Mouse (Mus musculus) liver, embryonic 11.5 days (tissue): ENCODE results near the gene Src. TPM values are rescaled to one million over a fixed set of nuclear protein-coding genes. Genes with fewer than 3 reads are reported as not detected.

Experiments
- ATAC-seq: fragments of 200-750 bp; cut with Nextera tagmentation; replicated peaks from 2 replicates; pipeline ENCODE4 v1.8.0; 2017; ENCODE audit warnings: moderate number of reproducible peaks, mild to moderate bottlenecking, moderate TSS enrichment, moderate library complexity; ENCODE audit not compliant: low FRiP score
- DNase-seq: peaks from one replicate; pipeline ENCODE4 v3.0.0-alpha.2; 2017; ENCODE audit warnings: low spot score
- H3K27ac ChIP-seq: fragments of 300-500 bp; sonication (generic); 2 replicates; pipeline ENCODE4 v1.5.1; 2014; ENCODE audit warnings: mild to moderate bottlenecking, low read depth, low read length, control low read depth
- H3K27me3 ChIP-seq: fragments of 300-500 bp; sonication (generic); replicated peaks from 2 replicates; pipeline ENCODE4 v1.6.1; 2014; ENCODE audit warnings: low read length, mixed read lengths; ENCODE audit not compliant: control insufficient read depth, insufficient read depth
- H3K36me3 ChIP-seq: fragments of 300-500 bp; sonication (generic); 2 replicates; pipeline ENCODE4 v1.6.1; 2014; ENCODE audit warnings: mild to moderate bottlenecking, low read length, moderate library complexity, mixed read lengths; ENCODE audit not compliant: control insufficient read depth, insufficient read depth
- H3K4me1 ChIP-seq: fragments of 300-500 bp; sonication (generic); replicated peaks from 2 replicates; pipeline ENCODE4 v1.6.1; 2014; ENCODE audit warnings: low read length, mixed read lengths; ENCODE audit not compliant: control insufficient read depth, insufficient read depth
- H3K4me2 ChIP-seq: fragments of 300-500 bp; sonication (generic); 2 replicates; pipeline ENCODE4 v1.6.1; 2014; ENCODE audit warnings: mild to moderate bottlenecking, control low read depth, moderate library complexity
- H3K4me3 ChIP-seq: fragments of 300-500 bp; sonication (generic); 2 replicates; pipeline ENCODE4 v1.5.1; 2014; ENCODE audit warnings: low read depth, low read length, control low read depth
- H3K9ac ChIP-seq: fragments of 300-500 bp; sonication (generic); 2 replicates; pipeline ENCODE4 v1.6.1; 2014; ENCODE audit warnings: low read depth, low read length, control low read depth
- H3K9me3 ChIP-seq: fragments of 300-500 bp; sonication (generic); 2 replicates; pipeline ENCODE4 v1.6.1; 2016; ENCODE audit warnings: low read length, inconsistent platforms, mixed read lengths; ENCODE audit not compliant: control insufficient read depth
- WGBS: fragments of 180-500 bp; shearing (Covaris S2); extraction: QIAGEN DNeasy Blood & Tissue Kit; methylation state at CpG from one replicate; pipeline ENCODE4 v1.1.7; 2014; 5-methylcytosine and 5-hydroxymethylcytosine counted together
- polyA plus RNA-seq: library from polyadenylated mRNA; unstranded; fragments of >200 nt; fragmentation: Nextera tagmentation; extraction: Ambion mirVana; gene quantifications from 2 replicates; pipeline ENCODE4 v1.2.1, GENCODE M21; 2014

Src gene
- polyA plus RNA-seq, 1 experiment from 2014 or later: 4.4 TPM

DNA sequence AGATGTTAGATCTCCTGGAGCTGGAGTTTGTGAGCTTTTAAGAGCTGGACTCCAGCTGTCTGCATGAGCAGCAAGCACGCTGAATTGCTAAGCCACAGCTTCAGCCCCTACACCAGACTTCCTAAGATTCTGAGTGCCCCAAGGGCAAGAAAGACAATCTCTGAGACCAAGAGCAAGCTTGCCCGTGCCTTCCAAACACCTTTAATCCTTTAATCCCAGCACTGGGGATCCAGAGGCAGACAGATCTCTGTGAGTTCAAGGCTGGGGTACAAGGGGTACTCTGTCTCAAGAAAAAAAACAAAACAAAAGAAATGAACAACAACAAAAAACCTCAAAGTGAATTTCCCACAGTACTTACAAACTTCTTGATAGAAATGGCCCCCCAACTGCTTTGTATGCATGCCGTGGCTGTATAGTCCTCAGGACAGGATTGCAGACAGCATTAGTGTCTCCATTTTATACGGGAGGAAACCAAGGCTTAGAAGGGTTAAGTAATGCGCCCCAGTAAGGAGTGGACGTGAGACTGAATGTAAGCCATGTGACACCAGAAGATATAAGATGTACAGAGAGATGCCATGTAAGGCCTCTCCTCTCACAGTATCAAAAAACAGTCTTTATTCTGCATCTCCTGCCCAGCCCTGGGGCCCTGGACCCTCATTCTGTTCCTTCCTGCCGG, 68.9 kb downstream of the Src start:
- no peak overlapping the region for H3K4me3 ChIP-seq
- no peaks in the 10 kb centered on the region for H3K9me3 ChIP-seq
- no peaks in the 10 kb centered on the region for H3K36me3 ChIP-seq

DNA sequence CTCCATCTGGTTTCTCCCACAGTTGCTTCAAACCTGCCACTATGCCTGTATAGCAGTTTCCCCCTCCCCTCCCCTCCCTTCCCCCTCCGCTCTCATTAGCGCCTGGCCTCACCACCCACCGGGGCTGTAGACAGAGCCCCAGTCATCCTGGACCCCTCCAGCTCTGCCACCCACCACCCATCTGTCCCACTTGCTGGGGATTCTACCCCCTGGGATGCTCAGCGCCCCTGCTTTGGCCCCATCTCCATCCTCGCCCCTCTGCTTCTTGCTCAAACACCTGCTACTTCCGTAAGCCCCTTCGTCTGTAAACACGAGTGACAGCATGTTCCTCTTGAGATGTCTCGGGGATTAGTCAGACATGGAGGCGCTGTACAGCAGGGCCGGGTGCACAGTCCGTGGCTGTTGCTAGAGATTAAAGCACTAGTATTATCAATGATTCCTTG, 69.5 kb downstream of the Src start:
- Histone ChIP-seq H3K27me3 (no peaks in the 10 kb centered on the region), H3K4me1 (no peaks in the 10 kb centered on the region), H3K4me2 (no peak overlapping the region), H3K27ac (no peak overlapping the region), H3K9me3 (no peaks in the 10 kb centered on the region), H3K9ac (no peak overlapping the region), H3K36me3 (no peaks in the 10 kb centered on the region), H3K4me3 (no peak overlapping the region)
- ATAC-seq (no peak), DNase-seq (no peak)
- WGBS: 48% methylated on average over 12 of the region's 12 CpGs

More for the DNA sequence above, 68.9 kb downstream of the Src start:
- 65% methylated on average over 7 of the region's 7 CpGs for WGBS
- no peaks in the 10 kb centered on the region for H3K4me1 ChIP-seq
- H3K27ac ChIP-seq: no peak overlapping the region
- no peak overlapping the region for H3K4me2 ChIP-seq
- H3K27me3 ChIP-seq: no peaks in the 10 kb centered on the region
- ATAC-seq (no peak), DNase-seq (no peak)
- no peak overlapping the region for H3K9ac ChIP-seq

DNA sequence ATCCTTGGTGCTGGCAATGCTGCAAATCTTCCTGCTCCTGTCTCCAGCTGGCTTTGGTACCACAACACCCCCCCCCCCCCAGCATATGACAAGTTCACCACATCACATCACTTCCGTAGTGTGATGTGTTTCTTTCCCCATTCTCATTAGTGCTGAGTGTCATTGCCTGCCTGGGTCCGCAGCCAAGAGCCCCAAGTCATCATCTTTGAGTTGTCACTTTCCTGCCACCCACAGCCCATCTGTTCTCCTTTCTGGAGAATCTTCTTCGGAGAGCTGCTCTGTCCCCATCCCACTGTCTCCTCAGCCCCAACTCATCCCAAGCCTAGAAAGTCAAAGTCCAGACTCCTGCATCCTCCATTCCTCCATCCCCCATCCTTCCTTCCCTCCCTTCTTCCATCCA, 75.0 kb downstream of the Src start:
- Histone ChIP-seq H3K9me3 (no peaks in the 10 kb centered on the region), H3K4me2 (no peak overlapping the region), H3K4me1 (no peaks in the 10 kb centered on the region), H3K4me3 (no peak overlapping the region), H3K27me3 (no peaks in the 10 kb centered on the region), H3K27ac (no peak overlapping the region), H3K9ac (no peak overlapping the region), H3K36me3 (no peaks in the 10 kb centered on the region)
- DNase-seq (no peak), ATAC-seq (no peak)
- 82% methylated on average over 3 of the region's 3 CpGs for WGBS

DNA sequence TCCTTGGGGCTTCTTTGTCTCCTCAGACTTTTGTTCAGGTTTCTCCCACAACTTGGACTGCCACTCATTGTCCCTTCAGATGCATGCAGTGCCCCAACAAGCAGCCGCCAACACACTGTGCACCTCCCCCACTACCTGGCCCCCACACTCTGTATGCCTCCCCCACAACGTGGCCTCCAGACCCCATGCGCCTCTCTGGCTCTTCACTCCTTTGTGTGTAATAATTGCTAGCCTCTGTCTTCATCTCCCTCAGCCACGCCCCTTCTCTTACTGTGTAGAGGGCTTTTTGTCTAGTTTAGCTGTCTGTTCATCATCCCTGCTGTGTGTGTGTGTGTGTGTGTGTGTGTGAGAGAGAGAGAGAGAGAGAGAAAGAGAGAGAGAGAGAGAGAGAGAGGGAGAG, 80.3 kb downstream of the Src start:
- Histone ChIP-seq H3K27me3 (no peaks in the 10 kb centered on the region), H3K4me1 (no peaks in the 10 kb centered on the region), H3K9me3 (no peaks in the 10 kb centered on the region), H3K27ac (no peak overlapping the region), H3K9ac (no peak overlapping the region), H3K4me2 (no peak overlapping the region), H3K4me3 (no peak overlapping the region), H3K36me3 (no peaks in the 10 kb centered on the region)
- DNase-seq (no peak), ATAC-seq (no peak)
- 58% methylated on average over 4 of the region's 4 CpGs for WGBS

DNA sequence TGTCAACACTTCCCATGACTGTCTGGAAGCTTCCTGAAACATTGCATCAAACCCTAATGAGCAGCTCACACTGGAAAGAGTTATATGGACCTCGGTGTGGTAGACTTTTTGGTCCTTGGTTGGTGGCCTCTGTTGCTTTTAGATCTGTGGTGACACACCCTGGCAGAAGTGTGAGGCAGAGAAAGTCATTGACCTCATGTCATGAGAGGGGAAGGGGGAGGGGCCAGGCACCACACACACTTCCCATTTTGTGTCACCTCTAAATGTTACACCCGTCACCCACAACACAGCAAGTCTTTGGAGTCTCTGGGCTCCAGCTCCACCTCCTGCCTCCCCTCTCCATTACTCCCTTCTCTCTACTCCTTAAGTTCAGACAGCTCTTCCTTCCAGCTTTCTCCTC, 82.1 kb downstream of the Src start:
- Histone ChIP-seq H3K36me3 (no peaks in the 10 kb centered on the region), H3K4me2 (no peak overlapping the region), H3K9me3 (no peaks in the 10 kb centered on the region), H3K27ac (no peak overlapping the region), H3K9ac (no peak overlapping the region), H3K27me3 (no peaks in the 10 kb centered on the region), H3K4me3 (no peak overlapping the region), H3K4me1 (no peaks in the 10 kb centered on the region)
- 37% methylated on average over 2 of the region's 2 CpGs for WGBS
- no peak for DNase-seq
- ATAC-seq: no peak

DNA sequence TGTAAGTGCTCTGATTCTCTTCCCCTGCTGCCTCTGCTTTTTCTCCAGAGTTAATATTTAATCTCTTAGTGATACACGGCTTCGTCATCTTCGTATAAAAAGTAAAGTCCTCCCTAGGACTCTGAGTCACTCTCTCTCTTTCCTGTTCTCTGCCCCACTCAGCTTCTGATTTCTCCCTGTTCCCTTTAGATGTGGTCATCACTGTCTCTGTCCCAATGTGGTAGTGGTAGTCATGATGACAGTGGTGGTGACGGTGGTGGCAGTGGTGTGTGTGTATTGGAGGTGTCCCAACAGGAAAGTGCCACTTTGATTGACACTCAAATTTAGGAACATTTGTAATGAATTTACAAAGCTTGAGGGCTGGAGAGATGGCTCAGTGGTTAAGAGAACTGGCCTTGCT, 83.1 kb downstream of the Src start:
- Histone ChIP-seq H3K9ac (no peak overlapping the region), H3K36me3 (no peaks in the 10 kb centered on the region), H3K4me3 (no peak overlapping the region), H3K27ac (no peak overlapping the region), H3K27me3 (no peaks in the 10 kb centered on the region), H3K9me3 (no peaks in the 10 kb centered on the region), H3K4me2 (no peak overlapping the region), H3K4me1 (no peaks in the 10 kb centered on the region)
- DNase-seq (no peak), ATAC-seq (no peak)
- 64% methylated on average over 4 of the region's 4 CpGs for WGBS

DNA sequence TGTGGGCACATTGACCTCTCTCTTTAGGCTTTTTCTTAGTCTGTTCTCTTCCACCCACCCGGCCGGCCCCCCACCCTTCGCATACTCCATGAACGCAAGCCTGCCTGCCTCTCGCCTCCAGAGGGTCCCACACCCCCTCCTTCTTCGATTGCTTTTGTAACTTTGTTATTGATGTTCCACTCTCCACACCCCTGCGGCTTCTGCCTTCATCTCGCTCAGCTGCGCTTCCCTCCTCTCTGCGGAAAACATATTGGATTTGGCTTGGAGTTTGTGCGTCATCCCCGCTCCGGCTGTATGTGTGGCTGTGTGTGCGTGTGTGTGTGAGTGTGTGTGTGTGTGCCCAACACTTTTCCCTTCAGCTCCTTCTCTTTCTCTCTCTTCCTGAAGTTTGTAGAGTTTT, 88.5 kb downstream of the Src start:
- Histone ChIP-seq H3K4me2 (no peak overlapping the region; the same call in 1 of the 2 replicates), H3K4me3 (no peak overlapping the region), H3K27ac (no peak overlapping the region), H3K9me3 (no peaks in the 10 kb centered on the region), H3K4me1 (peaks cover 3% of the 10 kb centered on the region; the same call in 1 of the 2 replicates), H3K9ac (no peak overlapping the region), H3K36me3 (no peaks in the 10 kb centered on the region), H3K27me3 (no peaks in the 10 kb centered on the region)
- ATAC-seq (no peak), DNase-seq (no peak)
- 43% methylated on average over 14 of the region's 14 CpGs for WGBS

DNA sequence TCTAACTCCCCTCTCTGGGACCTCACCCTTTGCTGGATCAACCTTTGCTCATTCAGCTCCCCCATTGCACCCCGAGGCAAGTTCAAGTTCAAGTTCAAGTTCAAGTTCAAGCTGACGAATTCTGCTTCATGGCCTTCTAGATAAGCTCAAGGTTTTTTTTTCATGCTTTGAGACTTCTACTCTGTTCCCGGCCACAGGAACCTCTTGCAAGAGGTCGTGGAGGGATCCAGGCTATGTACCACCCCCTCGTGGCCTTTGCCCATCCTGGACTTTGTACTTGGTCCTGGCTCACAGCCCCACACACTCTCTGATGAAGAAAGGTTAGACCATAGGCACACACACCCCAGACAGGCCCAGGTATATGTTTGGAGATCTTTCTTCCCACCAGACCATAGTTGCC, 90.9 kb downstream of the Src start:
- no peak for ATAC-seq
- no peak for DNase-seq
- H3K36me3 ChIP-seq: no peaks in the 10 kb centered on the region
- peaks cover 3% of the 10 kb centered on the region; the same call in 1 of the 2 replicates for H3K4me1 ChIP-seq
- H3K9ac ChIP-seq: no peak overlapping the region
- 61% methylated on average over 5 of the region's 5 CpGs for WGBS
- no peak overlapping the region for H3K27ac ChIP-seq
- H3K4me2 ChIP-seq: no peak overlapping the region
- no peak overlapping the region for H3K4me3 ChIP-seq
- no peaks in the 10 kb centered on the region for H3K27me3 ChIP-seq
- H3K9me3 ChIP-seq: no peaks in the 10 kb centered on the region

DNA sequence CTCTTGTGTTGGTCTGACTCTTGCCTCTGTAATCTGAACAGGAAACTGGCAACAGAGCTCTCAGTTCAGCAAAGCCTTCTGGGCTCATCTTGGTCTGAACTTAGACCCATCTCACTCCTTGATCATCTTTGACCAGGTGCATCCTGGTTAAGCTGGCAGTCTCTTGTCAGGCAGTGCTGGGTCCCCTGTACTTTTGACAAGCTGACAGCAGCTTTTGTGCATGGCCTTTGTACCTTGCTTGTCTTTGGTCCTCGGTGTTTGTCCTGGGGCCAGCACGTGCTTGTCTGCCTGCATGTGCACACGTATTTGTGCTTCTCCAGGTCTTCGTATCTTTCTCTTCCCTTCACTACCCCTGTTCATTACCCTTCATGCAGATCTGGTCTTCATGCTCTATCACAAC, 91.8 kb downstream of the Src start:
- no peak overlapping the region for H3K27ac ChIP-seq
- WGBS: 56% methylated on average over 4 of the region's 4 CpGs
- peaks cover 3% of the 10 kb centered on the region; the same call in 1 of the 2 replicates for H3K4me1 ChIP-seq
- DNase-seq (no peak), ATAC-seq (no peak)
- H3K9me3 ChIP-seq: no peaks in the 10 kb centered on the region
- H3K27me3 ChIP-seq: no peaks in the 10 kb centered on the region
- no peaks in the 10 kb centered on the region for H3K36me3 ChIP-seq
- no peak overlapping the region for H3K4me2 ChIP-seq
- no peak overlapping the region for H3K4me3 ChIP-seq
- no peak overlapping the region for H3K9ac ChIP-seq
